Mouse (Mus musculus) stomach, postnatal 0 days (tissue): ENCODE data around the gene Arfgef2.

ENCODE experiments used
- CTCF ChIP-seq: IDR thresholded peaks from 2 replicates; pipeline ENCODE4 v1.5.1; 2016; ENCODE audit warnings: antibody characterized with exemption, low read depth, mild to moderate bottlenecking, moderate library complexity
- EP300 ChIP-seq: optimal IDR thresholded peaks from 2 replicates; pipeline ENCODE3; 2016; ENCODE audit warnings: antibody characterized with exemption

DNA sequence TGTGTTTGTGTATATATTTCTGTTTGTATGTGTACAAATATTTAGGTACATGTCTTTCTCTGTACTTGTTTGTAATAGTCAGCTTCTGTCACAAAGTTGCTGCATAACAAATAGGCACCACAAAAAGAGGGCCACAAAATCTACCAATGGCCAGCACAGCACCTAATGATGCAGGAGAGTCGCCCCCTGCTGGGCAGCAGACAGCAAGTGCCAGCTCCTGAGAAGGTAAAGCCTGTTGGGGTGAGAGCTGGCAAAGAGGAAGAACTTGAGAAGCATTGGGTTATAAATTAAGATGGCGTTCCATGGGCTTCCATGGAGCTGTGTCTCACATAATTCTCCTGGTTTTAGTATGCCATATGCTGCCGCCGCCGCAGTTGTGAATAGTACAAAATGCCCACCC lies 13.7 kb upstream of the Arfgef2 start:
- TF ChIP-seq CTCF: peak; percentile 54
- no peak for TF ChIP-seq EP300
